31 mouse cellular contexts compared by ENCODE assay signal in genomic region chr11:115803072-115803709, GRCm38 (mm10). TPM values are rescaled to one million over a fixed set of nuclear protein-coding genes. Genes with fewer than 3 reads are reported as not detected.
A peak's percentile ranks its signal among the peaks of the same experiment; 100 is the strongest.
DNase-seq lines count a peak whose midpoint lies in the region; ATAC-seq and TF ChIP-seq lines count a peak whose summit lies in the region.
"Had no signal": no experiment of that assay in that cellular context is flagged by ENCODE, and none has a peak within 500 bp of the region (broad histone marks: within the 10 kb centered on the region; RNA-seq: fewer than 3 reads in every experiment).

No protein-coding gene starts in this region.

- no peak for DNase-seq in heart, postnatal 0 days (ENCODE audit: low spot score)
- DNase-seq in heart, adult 18-20 months = no peak
- peak; percentile 46 to 63 for DNase-seq in kidney, postnatal 25 days
- DNase-seq in midbrain, embryonic 10.5 days (ENCODE audit: low spot score) = no peak
- DNase-seq in midbrain, postnatal 0 days (ENCODE audit: low spot score) = no peak
- DNase-seq in cerebellum, postnatal 25 days = no peak
- DNase-seq: adrenal gland, adult 2 months; adrenal gland, postnatal 36 days; B cell, adult 2 months; cerebellum, adult 8-10 months; gastrocnemius, postnatal 10 days; heart, postnatal 10 days; layer of hippocampus, adult 9-11 months; lung, adult 18-20 months; lung, postnatal 4 days; right cerebral cortex, postnatal 25 days; thymus, postnatal 14 days had no signal

- H3K4me2 ChIP-seq in heart, postnatal 0 days (ENCODE audit: low read depth, low read length) = no peak overlapping the region
- H3K4me2 ChIP-seq in kidney, embryonic 15.5 days = no peak overlapping the region
- no peak overlapping the region for H3K4me2 ChIP-seq in midbrain, postnatal 0 days (ENCODE audit: low read depth, low read length, poor library complexity, severe bottlenecking)
- peak overlapping the region; percentile 61; the same call in 1 of the 2 replicates for H3K4me2 ChIP-seq in liver, embryonic 16.5 days (ENCODE audit: low read depth, low read length)
- H3K4me2 ChIP-seq: embryonic facial prominence, embryonic 13.5 days; forebrain, embryonic 13.5 days; heart, embryonic 11.5 days; hindbrain, embryonic 12.5 days; intestine, embryonic 15.5 days; midbrain, embryonic 15.5 days; stomach, embryonic 15.5 days had no signal

- no peak overlapping the region for H3K4me3 ChIP-seq in heart, postnatal 0 days (ENCODE audit: low read depth, low read length)
- H3K4me3 ChIP-seq in kidney, embryonic 15.5 days (replicated peaks) = no peak overlapping the region
- peak overlapping the region; percentile 1; the same call in 1 of the 2 replicates for H3K4me3 ChIP-seq in midbrain, embryonic 10.5 days
- no peak overlapping the region for H3K4me3 ChIP-seq in midbrain, postnatal 0 days (ENCODE audit: low read depth, low read length)
- H3K4me3 ChIP-seq in liver, embryonic 16.5 days (ENCODE audit: low read depth, low read length) = no peak overlapping the region
- H3K4me3 ChIP-seq: embryonic facial prominence, embryonic 13.5 days; forebrain, embryonic 13.5 days; hindbrain, embryonic 12.5 days; intestine, embryonic 15.5 days; midbrain, embryonic 15.5 days; stomach, embryonic 15.5 days had no signal

- no peak for TF ChIP-seq EP300 in heart, postnatal 0 days (IDR thresholded peaks at IDR 0.05; ENCODE audit: low read depth)

- H3K4me1 ChIP-seq in heart, postnatal 0 days (ENCODE audit: control insufficient read depth, insufficient read depth) = peaks cover 9% of the 10 kb centered on the region; the same call in 1 of the 2 replicates
- H3K4me1 ChIP-seq in kidney, embryonic 15.5 days = peaks cover 17% of the 10 kb centered on the region
- peaks cover 13% of the 10 kb centered on the region for H3K4me1 ChIP-seq in midbrain, embryonic 10.5 days
- no peaks in the 10 kb centered on the region for H3K4me1 ChIP-seq in midbrain, postnatal 0 days (ENCODE audit: insufficient read depth, low read length)
- peaks cover 47% of the 10 kb centered on the region for H3K4me1 ChIP-seq in liver, embryonic 16.5 days (ENCODE audit: control insufficient read depth, low read depth, low read length)

- TF ChIP-seq CTCF in heart, postnatal 0 days (IDR thresholded peaks at IDR 0.05; ENCODE audit: low read depth) = no peak
- no peak for TF ChIP-seq CTCF in midbrain, postnatal 0 days (IDR thresholded peaks at IDR 0.05)

- WGBS in heart, postnatal 0 days = 76% methylated on average over 23 of the region's 24 CpGs
- WGBS in kidney, embryonic 15.5 days = 91% methylated on average over 24 of the region's 24 CpGs
- WGBS in midbrain, embryonic 10.5 days = 95% methylated on average over 24 of the region's 24 CpGs
- 91% methylated on average over 24 of the region's 24 CpGs for WGBS in midbrain, postnatal 0 days
- WGBS in liver, embryonic 16.5 days (ENCODE audit: insufficient replicate concordance) = 89% methylated on average over 24 of the region's 24 CpGs

- H3K36me3 ChIP-seq in heart, postnatal 0 days (replicated peaks; ENCODE audit: control insufficient read depth, insufficient read depth, low read length) = peaks cover 92% of the 10 kb centered on the region
- H3K36me3 ChIP-seq in kidney, embryonic 15.5 days = peaks cover 93% of the 10 kb centered on the region
- peaks cover 97% of the 10 kb centered on the region for H3K36me3 ChIP-seq in midbrain, embryonic 10.5 days
- peaks cover 32% of the 10 kb centered on the region for H3K36me3 ChIP-seq in midbrain, postnatal 0 days (ENCODE audit: insufficient read depth, low read length)
- peaks cover 61% of the 10 kb centered on the region for H3K36me3 ChIP-seq in liver, embryonic 16.5 days (ENCODE audit: control insufficient read depth, insufficient read depth)

- H3K9ac ChIP-seq in heart, postnatal 0 days (replicated peaks; ENCODE audit: low read depth, low read length) = no peak overlapping the region
- H3K9ac ChIP-seq in kidney, embryonic 15.5 days = no peak overlapping the region
- no peak overlapping the region for H3K9ac ChIP-seq in midbrain, postnatal 0 days (replicated peaks; ENCODE audit: low read length, poor library complexity, severe bottlenecking)
- no peak overlapping the region for H3K9ac ChIP-seq in liver, embryonic 16.5 days (ENCODE audit: low read depth, low read length)
- H3K9ac ChIP-seq: embryonic facial prominence, embryonic 13.5 days; forebrain, embryonic 13.5 days; hindbrain, embryonic 12.5 days; intestine, embryonic 15.5 days; midbrain, embryonic 15.5 days; stomach, embryonic 15.5 days had no signal

- H3K27me3 ChIP-seq in heart, postnatal 0 days (ENCODE audit: control insufficient read depth, insufficient read depth, low read length) = no peaks in the 10 kb centered on the region
- no peaks in the 10 kb centered on the region for H3K27me3 ChIP-seq in kidney, embryonic 15.5 days
- H3K27me3 ChIP-seq in midbrain, embryonic 10.5 days (ENCODE audit: low read depth, poor library complexity, severe bottlenecking) = no peaks in the 10 kb centered on the region
- H3K27me3 ChIP-seq in midbrain, postnatal 0 days (ENCODE audit: insufficient read depth, low read length) = no peaks in the 10 kb centered on the region
- H3K27me3 ChIP-seq in liver, embryonic 16.5 days (ENCODE audit: control insufficient read depth, insufficient read depth, low read depth, low read length) = no peaks in the 10 kb centered on the region
- H3K27me3 ChIP-seq: embryonic facial prominence, embryonic 13.5 days; forebrain, embryonic 13.5 days; hindbrain, embryonic 12.5 days; intestine, embryonic 15.5 days; midbrain, embryonic 15.5 days; stomach, embryonic 15.5 days had no signal

- no peaks in the 10 kb centered on the region for H3K9me3 ChIP-seq in heart, postnatal 0 days (replicated peaks; ENCODE audit: control insufficient read depth, low read length)
- H3K9me3 ChIP-seq in kidney, embryonic 15.5 days (replicated peaks) = no peaks in the 10 kb centered on the region
- no peaks in the 10 kb centered on the region for H3K9me3 ChIP-seq in midbrain, embryonic 10.5 days (replicated peaks)
- H3K9me3 ChIP-seq in midbrain, postnatal 0 days (ENCODE audit: low read length) = no peaks in the 10 kb centered on the region
- H3K9me3 ChIP-seq in liver, embryonic 16.5 days (replicated peaks; ENCODE audit: control insufficient read depth, low read length) = no peaks in the 10 kb centered on the region
- H3K9me3 ChIP-seq: embryonic facial prominence, embryonic 13.5 days; forebrain, embryonic 13.5 days; hindbrain, embryonic 12.5 days; intestine, embryonic 15.5 days; midbrain, embryonic 15.5 days; stomach, embryonic 15.5 days had no signal

- H3K27ac ChIP-seq in heart, postnatal 0 days (ENCODE audit: low read depth) = no peak overlapping the region
- no peak overlapping the region for H3K27ac ChIP-seq in kidney, embryonic 15.5 days
- H3K27ac ChIP-seq in midbrain, embryonic 10.5 days (replicated peaks) = no peak overlapping the region
- no peak overlapping the region for H3K27ac ChIP-seq in midbrain, postnatal 0 days (ENCODE audit: low read depth, low read length)
- no peak overlapping the region for H3K27ac ChIP-seq in liver, embryonic 16.5 days (ENCODE audit: low read length)
- H3K27ac ChIP-seq: embryonic facial prominence, embryonic 13.5 days; forebrain, embryonic 13.5 days; hindbrain, embryonic 12.5 days; hindbrain, postnatal 0 days; intestine, embryonic 15.5 days; kidney, postnatal 0 days; midbrain, embryonic 15.5 days; stomach, embryonic 15.5 days had no signal

- 0 out of 2 replicates have a peak, but pooled peaks have one; percentile 5 for ATAC-seq in heart, postnatal 0 days (ENCODE audit: insufficient read depth, low read depth)
- ATAC-seq in kidney, embryonic 15.5 days (replicated peaks; ENCODE audit: low FRiP score) = no peak
- ATAC-seq in midbrain, postnatal 0 days (ENCODE audit: low FRiP score) = no peak
- no peak for ATAC-seq in liver, embryonic 16.5 days (ENCODE audit: low read depth)
- ATAC-seq: activated CD4-positive, CD25-positive, alpha-beta regulatory T cell, adult 4 months; forebrain, embryonic 13.5 days; hindbrain, postnatal 0 days; intestine, embryonic 15.5 days; lung, postnatal 0 days; midbrain, embryonic 15.5 days had no signal

RNA-seq across cellular contexts. Expression of gene Caskin2, which starts 10.2 kb away (rescaled TPM):
- total RNA-seq in heart, postnatal 0 days (2014; rRNA removed; ENCODE audit: low replicate concordance) = 62.1 and 107 TPM in 2 replicates
- 12.6 and 14.2 TPM in 2 replicates for polyA plus RNA-seq in heart, postnatal 0 days (2015; fragmentation: Nextera tagmentation; extraction: Ambion mirVana)
- 10 to 100 TPM; 39.2 to 42.9 TPM for total RNA-seq in heart, adult 18-20 months (2021)
- 17.3 and 20.9 TPM in 2 replicates for polyA plus RNA-seq in kidney, embryonic 15.5 days (2015; fragmentation: Nextera tagmentation; extraction: Ambion mirVana)
- polyA plus RNA-seq in midbrain, embryonic 10.5 days (2016; fragmentation: Nextera tagmentation; extraction: Ambion mirVana) = 17.5 and 18.6 TPM in 2 replicates
- total RNA-seq in midbrain, postnatal 0 days (2014; rRNA removed) = 18.5 and 27.9 TPM in 2 replicates
- polyA plus RNA-seq in midbrain, postnatal 0 days (2015; fragmentation: Nextera tagmentation; extraction: Ambion mirVana) = 7.2 and 8.3 TPM in 2 replicates
- polyA plus RNA-seq in liver, embryonic 16.5 days (2015; fragmentation: Nextera tagmentation; extraction: Ambion mirVana) = 5.1 and 6.1 TPM in 2 replicates

RNA-seq across cellular contexts. Expression of gene Tsen54, which starts 11.3 kb away (rescaled TPM):
- total RNA-seq in heart, postnatal 0 days (2014; rRNA removed; ENCODE audit: low replicate concordance) = 35.5 and 58.5 TPM in 2 replicates
- 14.8 and 17.7 TPM in 2 replicates for polyA plus RNA-seq in heart, postnatal 0 days (2015; fragmentation: Nextera tagmentation; extraction: Ambion mirVana)
- total RNA-seq in heart, adult 18-20 months (2021) = 1 to 10 TPM; 7.1 to 8.5 TPM
- polyA plus RNA-seq in kidney, embryonic 15.5 days (2015; fragmentation: Nextera tagmentation; extraction: Ambion mirVana) = 37.3 and 39.8 TPM in 2 replicates
- polyA plus RNA-seq in midbrain, embryonic 10.5 days (2016; fragmentation: Nextera tagmentation; extraction: Ambion mirVana) = 35.3 and 39.7 TPM in 2 replicates
- 25.0 and 27.7 TPM in 2 replicates for total RNA-seq in midbrain, postnatal 0 days (2014; rRNA removed)
- 14.8 and 15.5 TPM in 2 replicates for polyA plus RNA-seq in midbrain, postnatal 0 days (2015; fragmentation: Nextera tagmentation; extraction: Ambion mirVana)
- 10.2 and 12.4 TPM in 2 replicates for polyA plus RNA-seq in liver, embryonic 16.5 days (2015; fragmentation: Nextera tagmentation; extraction: Ambion mirVana)

RNA-seq across cellular contexts. Expression of gene Llgl2, which starts 20.7 kb away (rescaled TPM):
- 49.8 and 85.5 TPM in 2 replicates for total RNA-seq in heart, postnatal 0 days (2014; rRNA removed; ENCODE audit: low replicate concordance)
- 12.7 and 14.1 TPM in 2 replicates for polyA plus RNA-seq in heart, postnatal 0 days (2015; fragmentation: Nextera tagmentation; extraction: Ambion mirVana)
- 10 to 100 TPM; 17.5 to 18.2 TPM for total RNA-seq in heart, adult 18-20 months (2021)
- 39.1 and 41.0 TPM in 2 replicates for polyA plus RNA-seq in kidney, embryonic 15.5 days (2015; fragmentation: Nextera tagmentation; extraction: Ambion mirVana)
- 5.5 and 5.9 TPM in 2 replicates for polyA plus RNA-seq in midbrain, embryonic 10.5 days (2016; fragmentation: Nextera tagmentation; extraction: Ambion mirVana)
- 0.99 and 1.0 TPM in 2 replicates for total RNA-seq in midbrain, postnatal 0 days (2014; rRNA removed)
- polyA plus RNA-seq in midbrain, postnatal 0 days (2015; fragmentation: Nextera tagmentation; extraction: Ambion mirVana) = 0.51 and 0.81 TPM in 2 replicates
- polyA plus RNA-seq in liver, embryonic 16.5 days (2015; fragmentation: Nextera tagmentation; extraction: Ambion mirVana) = 14.4 and 15.6 TPM in 2 replicates

RNA-seq across cellular contexts. Expression of gene Tmem94, which starts 38.0 kb away (rescaled TPM):
- total RNA-seq in heart, postnatal 0 days (2014; rRNA removed; ENCODE audit: low replicate concordance) = 56.9 and 65.0 TPM in 2 replicates
- 32.5 and 34.0 TPM in 2 replicates for polyA plus RNA-seq in heart, postnatal 0 days (2015; fragmentation: Nextera tagmentation; extraction: Ambion mirVana)
- 100 to 1,000 TPM in 1 of 2 experiments, 10 to 100 TPM in 1; 96.6 to 104 TPM for total RNA-seq in heart, adult 18-20 months (2021)
- polyA plus RNA-seq in kidney, embryonic 15.5 days (2015; fragmentation: Nextera tagmentation; extraction: Ambion mirVana) = 26.6 and 27.0 TPM in 2 replicates
- 39.6 and 45.2 TPM in 2 replicates for polyA plus RNA-seq in midbrain, embryonic 10.5 days (2016; fragmentation: Nextera tagmentation; extraction: Ambion mirVana)
- 26.5 and 32.7 TPM in 2 replicates for total RNA-seq in midbrain, postnatal 0 days (2014; rRNA removed)
- polyA plus RNA-seq in midbrain, postnatal 0 days (2015; fragmentation: Nextera tagmentation; extraction: Ambion mirVana) = 14.6 and 15.9 TPM in 2 replicates
- polyA plus RNA-seq in liver, embryonic 16.5 days (2015; fragmentation: Nextera tagmentation; extraction: Ambion mirVana) = 8.9 and 10.4 TPM in 2 replicates

RNA-seq across cellular contexts. Expression of gene Myo15b, which starts 55.0 kb away (rescaled TPM):
- not detected in 2 replicates for total RNA-seq in heart, postnatal 0 days (2014; rRNA removed; ENCODE audit: low replicate concordance)
- polyA plus RNA-seq in heart, postnatal 0 days (2015; fragmentation: Nextera tagmentation; extraction: Ambion mirVana) = 0.04 and 0.11 TPM in 2 replicates
- total RNA-seq in heart, adult 18-20 months (2021) = not detected
- 8.0 and 11.1 TPM in 2 replicates for polyA plus RNA-seq in kidney, embryonic 15.5 days (2015; fragmentation: Nextera tagmentation; extraction: Ambion mirVana)
- polyA plus RNA-seq in midbrain, embryonic 10.5 days (2016; fragmentation: Nextera tagmentation; extraction: Ambion mirVana) = 0.12 and 0.21 TPM in 2 replicates
- total RNA-seq in midbrain, postnatal 0 days (2014; rRNA removed) = not detected in 2 replicates
- polyA plus RNA-seq in midbrain, postnatal 0 days (2015; fragmentation: Nextera tagmentation; extraction: Ambion mirVana) = 0.09 and 0.29 TPM in 2 replicates
- polyA plus RNA-seq in liver, embryonic 16.5 days (2015; fragmentation: Nextera tagmentation; extraction: Ambion mirVana) = 0.34 and 1.5 TPM in 2 replicates
- total RNA-seq: gastrocnemius, postnatal 10 days; neutrophil, adult 5-6 weeks had no signal
- polyA plus RNA-seq: activated CD4-positive, CD25-positive, alpha-beta regulatory T cell, adult 4 months had no signal

Comparison
In these comparisons a context has a peak if more than half of its experiments do, and no peak if none do; other contexts are left out.
1. DNase-seq: peak in kidney, postnatal 25 days (2 of 2); none in heart, postnatal 0 days (single experiment), heart, adult 18-20 months (0 of 2), midbrain, embryonic 10.5 days (single experiment), midbrain, postnatal 0 days (single experiment) and cerebellum, postnatal 25 days (0 of 2).